Comparison of ENCODE assay signal across 8 mouse cellular contexts in the genomic region with DNA sequence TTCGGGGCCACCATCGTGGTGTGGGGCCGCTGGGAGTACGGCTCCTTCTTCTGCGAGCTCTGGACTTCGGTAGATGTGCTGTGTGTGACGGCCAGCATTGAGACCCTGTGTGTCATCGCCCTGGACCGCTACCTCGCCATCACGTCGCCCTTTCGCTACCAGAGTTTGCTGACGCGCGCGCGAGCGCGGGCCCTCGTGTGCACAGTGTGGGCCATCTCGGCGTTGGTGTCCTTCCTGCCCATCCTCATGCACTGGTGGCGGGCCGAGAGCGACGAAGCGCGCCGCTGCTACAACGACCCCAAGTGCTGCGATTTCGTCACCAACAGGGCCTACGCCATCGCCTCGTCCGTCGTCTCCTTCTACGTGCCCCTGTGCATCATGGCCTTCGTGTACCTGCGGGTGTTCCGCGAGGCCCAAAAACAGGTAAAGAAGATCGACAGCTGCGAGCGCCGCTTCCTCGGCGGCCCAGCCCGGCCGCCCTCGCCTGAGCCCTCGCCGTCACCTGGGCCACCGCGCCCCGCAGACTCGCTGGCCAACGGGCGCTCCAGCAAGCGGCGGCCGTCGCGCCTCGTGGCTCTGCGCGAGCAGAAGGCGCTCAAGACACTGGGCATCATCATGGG. TPM values are rescaled to one million over a fixed set of nuclear protein-coding genes. Genes with fewer than 3 reads are reported as not detected.
DNase-seq lines count a peak whose midpoint lies in the region; ATAC-seq and TF ChIP-seq lines count a peak whose summit lies in the region.

No protein-coding gene starts in this region.

- H3K9me3 ChIP-seq in forebrain, embryonic 13.5 days (replicated peaks) = no peaks in the 10 kb centered on the region
- no peaks in the 10 kb centered on the region for H3K9me3 ChIP-seq in intestine, embryonic 14.5 days (ENCODE audit: control insufficient read depth, low read length)
- no peaks in the 10 kb centered on the region for H3K9me3 ChIP-seq in liver, embryonic 14.5 days (ENCODE audit: control insufficient read depth, low read length)
- no peaks in the 10 kb centered on the region for H3K9me3 ChIP-seq in neural tube, embryonic 13.5 days

- peak; percentile 21 for DNase-seq in adrenal gland, postnatal 14 days
- no peak for DNase-seq in adrenal gland, adult 18-20 months (ENCODE audit: low spot score in 2 of 2)
- DNase-seq in ES-CJ7 (ENCODE audit: low read depth, low spot score) = peak; percentile 14
- DNase-seq in intestine, embryonic 14.5 days (ENCODE audit: low spot score) = peak; percentile 75
- no peak for DNase-seq in liver, embryonic 14.5 days (ENCODE audit: low read depth in 3 of 3, low spot score in 3 of 3)
- DNase-seq in c-Kit-positive CD71-positive TER-119-positive erythroid progenitor cells, embryonic 14.5 days (ENCODE audit: low spot score) = no peak

- H3K36me3 ChIP-seq in forebrain, embryonic 13.5 days (ENCODE audit: poor library complexity, severe bottlenecking) = no peaks in the 10 kb centered on the region
- H3K36me3 ChIP-seq in intestine, embryonic 14.5 days (ENCODE audit: control insufficient read depth, insufficient read depth, low read length) = no peaks in the 10 kb centered on the region
- H3K36me3 ChIP-seq in liver, embryonic 14.5 days (replicated peaks; ENCODE audit: control insufficient read depth, insufficient read depth, low read depth) = no peaks in the 10 kb centered on the region
- H3K36me3 ChIP-seq in neural tube, embryonic 13.5 days = no peaks in the 10 kb centered on the region

- 1% methylated on average over 69 of the region's 69 CpGs for WGBS in forebrain, embryonic 13.5 days
- 2% methylated on average over 62 of the region's 69 CpGs for WGBS in intestine, embryonic 14.5 days
- WGBS in liver, embryonic 14.5 days (ENCODE audit: insufficient replicate concordance) = 2% methylated on average over 69 of the region's 69 CpGs
- 2% methylated on average over 69 of the region's 69 CpGs for WGBS in neural tube, embryonic 13.5 days

- no peak overlapping the region for H3K27ac ChIP-seq in forebrain, embryonic 13.5 days
- no peak overlapping the region for H3K27ac ChIP-seq in intestine, embryonic 14.5 days (ENCODE audit: low read depth)
- H3K27ac ChIP-seq in liver, embryonic 14.5 days = no peak overlapping the region
- H3K27ac ChIP-seq in neural tube, embryonic 13.5 days (replicated peaks) = no peak overlapping the region

- H3K4me1 ChIP-seq in forebrain, embryonic 13.5 days = peaks cover 37% of the 10 kb centered on the region
- peaks cover 21% of the 10 kb centered on the region for H3K4me1 ChIP-seq in intestine, embryonic 14.5 days (replicated peaks; ENCODE audit: control insufficient read depth, insufficient read depth, low read length)
- H3K4me1 ChIP-seq in liver, embryonic 14.5 days (replicated peaks; ENCODE audit: control insufficient read depth in 2 of 2, insufficient read depth in 2 of 2, low read length in 1 of 2) = no peaks in the 10 kb centered on the region
- H3K4me1 ChIP-seq in neural tube, embryonic 13.5 days (replicated peaks) = peaks cover 40% of the 10 kb centered on the region

- H3K4me2 ChIP-seq in forebrain, embryonic 13.5 days = peak overlapping the region; percentile 94
- peak overlapping the region; percentile 96 for H3K4me2 ChIP-seq in intestine, embryonic 14.5 days (ENCODE audit: low read length)
- H3K4me2 ChIP-seq in liver, embryonic 14.5 days (ENCODE audit: low read depth) = peak overlapping the region; percentile 52
- peak overlapping the region; percentile 86 for H3K4me2 ChIP-seq in neural tube, embryonic 13.5 days

- peaks cover 87% of the 10 kb centered on the region for H3K27me3 ChIP-seq in forebrain, embryonic 13.5 days
- H3K27me3 ChIP-seq in intestine, embryonic 14.5 days (replicated peaks; ENCODE audit: control insufficient read depth, insufficient read depth, low read length) = peaks cover 71% of the 10 kb centered on the region
- peaks cover 65% of the 10 kb centered on the region for H3K27me3 ChIP-seq in liver, embryonic 14.5 days (ENCODE audit: control insufficient read depth, insufficient read depth, low read length)
- H3K27me3 ChIP-seq in neural tube, embryonic 13.5 days = peaks cover 85% of the 10 kb centered on the region

- H3K9ac ChIP-seq in forebrain, embryonic 13.5 days = peak overlapping the region; percentile 69
- H3K9ac ChIP-seq in intestine, embryonic 14.5 days (ENCODE audit: low read length) = peak overlapping the region; percentile 48
- no peak overlapping the region for H3K9ac ChIP-seq in liver, embryonic 14.5 days (replicated peaks)
- peak overlapping the region; percentile 67 for H3K9ac ChIP-seq in neural tube, embryonic 13.5 days

- TF ChIP-seq CTCF in liver, embryonic 14.5 days (IDR thresholded peaks at IDR 0.05; ENCODE audit: low read depth) = no peak

- H3K4me3 ChIP-seq in forebrain, embryonic 13.5 days = peak overlapping the region; percentile 55
- H3K4me3 ChIP-seq in intestine, embryonic 14.5 days (ENCODE audit: low read depth, low read length) = peak overlapping the region; percentile 50
- peak overlapping the region in 1 of 2 experiments; percentile 40; a peak in 2 of 4 replicates for H3K4me3 ChIP-seq in liver, embryonic 14.5 days (ENCODE audit: insufficient read depth in 1 of 2, low read depth in 2 of 2, low read length in 2 of 2)
- H3K4me3 ChIP-seq in neural tube, embryonic 13.5 days = peak overlapping the region; percentile 54

- no peak for TF ChIP-seq EP300 in liver, embryonic 14.5 days (IDR thresholded peaks at IDR 0.05; ENCODE audit: low read depth)

- ATAC-seq in forebrain, embryonic 13.5 days = peak; percentile 29; the same call in 1 of the 2 replicates
- ATAC-seq in intestine, embryonic 14.5 days (replicated peaks; ENCODE audit: low FRiP score, low TSS enrichment, low read depth) = peak; percentile 36; the same call in 1 of the 2 replicates
- ATAC-seq in liver, embryonic 14.5 days (ENCODE audit: insufficient read depth) = no peak
- ATAC-seq in neural tube, embryonic 13.5 days (ENCODE audit: low read depth) = peak; percentile 40

RNA-seq across cellular contexts. Expression of gene Adrb1, which starts 0.8 kb away (rescaled TPM):
- total RNA-seq in adrenal gland, postnatal 14 days (2021) = 3.8 and 6.4 TPM in 2 replicates
- total RNA-seq in adrenal gland, adult 18-20 months (2021) = 1 to 10 TPM; 2.0 to 7.8 TPM
- polyA plus RNA-seq in forebrain, embryonic 13.5 days (2015; fragmentation: Nextera tagmentation; extraction: Ambion mirVana) = 0.39 and 0.77 TPM in 2 replicates
- 0.67 and 0.76 TPM in 2 replicates for polyA plus RNA-seq in intestine, embryonic 14.5 days (2014; fragmentation: Nextera tagmentation; extraction: Ambion mirVana)
- polyA plus RNA-seq in liver, embryonic 14.5 days (2012; rRNA removed) = 0.26 and 0.30 TPM in 2 replicates
- 0.20 and 0.29 TPM in 2 replicates for polyA plus RNA-seq in liver, embryonic 14.5 days (2014; fragmentation: Nextera tagmentation; extraction: Ambion mirVana)
- polyA plus RNA-seq in neural tube, embryonic 13.5 days (2015; fragmentation: Nextera tagmentation; extraction: Ambion mirVana) = 0.38 and 0.55 TPM in 2 replicates

Comparison
In these comparisons a context has a peak if more than half of its experiments do, and no peak if none do; other contexts are left out.
1. DNase-seq: peak in adrenal gland, postnatal 14 days (single experiment), ES-CJ7 (single experiment) and intestine, embryonic 14.5 days (single experiment); none in adrenal gland, adult 18-20 months (0 of 2), liver, embryonic 14.5 days (0 of 3) and c-Kit-positive CD71-positive TER-119-positive erythroid progenitor cells, embryonic 14.5 days (single experiment).
2. Peak in every context shown above with its lines, with median percentiles within 50 percentile points of each other: H3K4me2 ChIP-seq.